Mouse (Mus musculus) monocyte, adult 2 months (primary cell): ENCODE data around the gene Grhl3.

ENCODE experiments used
- DNase-seq, 2 experiments: peaks; one replicate each; pipeline ENCODE4 v3.0.0; 2022; ENCODE audit warnings: low spot score in 2 of 2, low read depth in 1 of 2

The Grhl3 gene

GRCm38 (mm10) chr4:135575365-135576140, 2.1 kb upstream of the Grhl3 start:
- no peak for DNase-seq

- no peak for DNase-seq
Observed at GRCm38 (mm10) chr4:135572276-135572675, 1.2 kb downstream of the Grhl3 start.

- DNase-seq, result no peak
Observed at GRCm38 (mm10) chr4:135571037-135571550, 2.3 kb downstream of the Grhl3 start.

- no peak for DNase-seq
Observed at GRCm38 (mm10) chr4:135570152-135571036, 3.0 kb downstream of the Grhl3 start.

GRCm38 (mm10) chr4:135569201-135569600, 4.2 kb downstream of the Grhl3 start:
- no peak for DNase-seq

- peak; percentile 41 to 63 for DNase-seq
Observed at GRCm38 (mm10) chr4:135567484-135567883, 5.9 kb downstream of the Grhl3 start.

- DNase-seq, result peak in 1 of 2 experiments; percentile 42
Observed at GRCm38 (mm10) chr4:135567042-135567441, 6.4 kb downstream of the Grhl3 start.

GRCm38 (mm10) chr4:135565400-135565799, 8.0 kb downstream of the Grhl3 start:
- no peak for DNase-seq

GRCm38 (mm10) chr4:135563794-135564193, 9.6 kb downstream of the Grhl3 start:
- DNase-seq, result no peak

- DNase-seq, result no peak
Observed at GRCm38 (mm10) chr4:135549323-135549722, 24.1 kb downstream of the Grhl3 start.

GRCm38 (mm10) chr4:135548521-135549077, 24.8 kb downstream of the Grhl3 start:
- no peak for DNase-seq

GRCm38 (mm10) chr4:135548108-135548507, 25.3 kb downstream of the Grhl3 start:
- no peak for DNase-seq

GRCm38 (mm10) chr4:135547551-135547950, 25.9 kb downstream of the Grhl3 start:
- no peak for DNase-seq

- no peak for DNase-seq
Observed at GRCm38 (mm10) chr4:135546793-135547192, 26.6 kb downstream of the Grhl3 start.

GRCm38 (mm10) chr4:135546008-135546407, 27.4 kb downstream of the Grhl3 start:
- DNase-seq, result no peak

- DNase-seq, result no peak
Observed at GRCm38 (mm10) chr4:135545080-135545511, 28.3 kb downstream of the Grhl3 start.

GRCm38 (mm10) chr4:135544284-135544683, 29.1 kb downstream of the Grhl3 start:
- no peak for DNase-seq

GRCm38 (mm10) chr4:135540057-135540456, 33.4 kb downstream of the Grhl3 start:
- DNase-seq, result no peak

- DNase-seq, result no peak
Observed at GRCm38 (mm10) chr4:135539056-135539455, 34.4 kb downstream of the Grhl3 start.

GRCm38 (mm10) chr4:135535021-135535420, 38.4 kb downstream of the Grhl3 start:
- DNase-seq, result no peak

GRCm38 (mm10) chr4:135533001-135533400, 40.4 kb downstream of the Grhl3 start:
- no peak for DNase-seq
